Mouse (Mus musculus): ENCODE measurements around the gene Nr1d1.

- TF ChIP-seq CTCF (IDR thresholded peaks at IDR 0.05) = no peak
- no peak for TF ChIP-seq EP300 (IDR thresholded peaks at IDR 0.05)
Observed at GRCm38 (mm10) chr11:98725926-98726506, 49.1 kb downstream of the Nr1d1 start.
